Mouse (Mus musculus): ENCODE results near the gene Pafah2. TPM values are rescaled to one million over a fixed set of nuclear protein-coding genes. Genes with fewer than 3 reads are reported as not detected.

Pafah2 gene
- total RNA-seq, 4 experiments from 2014 or later, result 13.9 to 21.7 (median 19.0) TPM

DNA sequence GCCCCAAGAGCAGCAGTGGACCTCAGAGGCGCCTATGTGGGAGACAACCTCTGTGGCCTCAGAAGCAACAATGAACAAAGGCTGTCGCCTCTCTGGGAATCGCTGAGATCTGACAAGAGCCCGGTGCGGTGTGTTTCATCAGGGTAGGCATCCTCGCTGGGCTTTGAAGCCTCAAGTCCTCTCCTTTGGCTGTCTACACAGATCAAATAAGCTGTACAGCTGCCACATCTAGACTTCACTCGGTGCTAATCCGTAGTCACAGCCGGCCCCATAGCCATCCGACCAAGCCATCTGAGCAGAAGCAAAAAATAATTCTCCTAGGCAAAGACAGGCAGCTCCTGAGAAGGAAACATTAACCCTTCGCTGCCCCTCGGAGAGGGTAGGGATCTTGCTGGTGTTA is 69.7 kb downstream of the Pafah2 start:
- DNase-seq, result no peak

DNA sequence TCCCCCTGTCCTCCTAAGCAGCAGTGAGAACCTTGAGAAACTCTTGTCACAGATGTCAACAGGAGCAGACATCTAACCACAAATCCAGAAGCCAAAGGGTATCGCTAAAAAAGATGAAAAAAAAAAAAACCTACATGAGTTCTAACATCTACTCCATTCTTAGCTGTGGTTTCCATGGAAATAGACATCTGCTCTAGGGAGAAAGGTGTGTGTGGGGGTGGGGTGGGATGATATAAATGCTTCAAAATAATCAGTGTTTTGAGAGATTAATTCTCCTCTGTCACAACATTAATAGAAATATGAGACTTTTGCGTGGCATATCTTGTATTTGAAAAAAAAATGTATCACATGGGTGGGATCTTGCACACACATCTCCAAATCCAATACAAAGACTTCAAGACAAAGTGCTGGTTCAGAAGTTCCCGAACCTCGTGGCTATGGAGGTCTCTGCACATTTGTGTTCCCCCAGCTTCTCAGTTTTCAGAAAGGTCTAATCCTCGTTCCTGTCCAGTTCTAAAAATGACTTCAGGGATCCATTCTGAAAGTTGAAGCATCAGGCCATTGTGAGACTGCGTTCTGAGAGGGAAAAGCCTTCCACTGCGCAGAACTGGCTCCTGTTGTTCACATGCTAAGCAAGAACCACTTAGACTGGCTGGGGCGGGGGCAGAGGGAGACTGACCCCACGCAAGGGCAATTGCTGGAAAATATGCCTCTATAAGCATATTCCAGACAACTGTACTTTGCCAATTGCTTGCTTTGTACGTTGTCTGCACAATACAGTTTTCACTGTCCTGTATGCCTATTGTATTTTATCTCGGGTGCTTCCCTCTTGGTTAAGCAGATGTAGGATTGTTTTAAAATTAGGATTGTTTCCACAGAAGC is 70.5 kb downstream of the Pafah2 start:
- DNase-seq, result no peak

DNA sequence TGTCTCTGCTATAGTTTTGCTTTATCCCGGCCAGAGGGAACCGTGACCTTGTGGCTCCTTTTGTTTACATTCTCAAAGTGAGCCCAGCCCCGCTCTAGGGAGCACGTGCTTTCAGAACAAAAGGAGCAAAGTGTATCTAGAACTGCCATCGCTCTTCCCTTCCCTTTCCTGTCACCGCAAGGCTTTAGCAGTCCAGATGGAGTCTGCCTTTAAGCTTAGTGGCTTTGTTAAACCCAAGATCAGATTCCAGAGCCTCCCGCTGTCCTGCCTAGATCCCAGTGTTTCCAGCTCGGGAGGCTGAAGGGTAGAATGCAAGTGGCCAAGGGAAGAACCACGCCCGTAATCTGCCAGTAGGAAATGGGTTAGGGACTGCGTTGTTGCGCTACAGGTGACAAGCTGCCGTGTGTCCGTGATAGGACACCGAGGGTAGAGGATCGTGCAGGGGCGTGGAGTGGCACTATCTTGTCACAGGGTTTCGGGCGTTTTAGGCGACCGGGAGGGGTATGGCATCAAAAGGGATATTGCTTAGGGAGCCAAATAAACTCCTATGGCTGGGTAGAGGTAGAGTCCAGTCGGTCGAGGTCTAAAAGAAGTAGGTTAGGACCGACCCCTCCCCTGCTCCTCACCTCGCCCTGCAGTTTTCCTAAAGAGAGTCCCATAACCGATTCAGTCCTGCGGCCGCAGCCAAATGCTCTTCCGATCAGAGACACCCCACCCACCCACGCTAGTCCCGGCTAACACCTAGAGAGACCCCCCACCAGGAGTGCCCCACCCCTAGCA is 71.5 kb downstream of the Pafah2 start:
- DNase-seq, result no peak

DNA sequence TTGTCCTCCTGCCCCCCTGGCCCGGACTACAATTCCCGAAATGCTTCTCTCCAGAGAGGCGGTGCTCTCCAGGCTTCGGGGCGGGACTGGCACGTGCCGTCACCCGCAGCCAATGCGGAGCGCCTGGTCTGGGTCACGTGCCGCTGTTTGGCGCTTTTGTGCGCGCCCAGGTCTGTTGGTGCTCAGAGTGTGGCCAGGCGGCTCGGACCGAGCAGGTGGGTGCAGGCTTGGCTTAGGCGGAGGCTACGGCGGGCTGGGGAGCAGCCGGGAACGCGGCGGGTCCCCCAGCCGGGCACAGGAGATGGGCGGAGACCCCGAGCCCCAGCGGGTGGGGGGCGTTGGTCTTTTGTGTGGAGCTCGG is 72.1 kb downstream of the Pafah2 start, which contains the start of gene Stmn1:
TSS of gene Stmn1 (plus strand) at position 106 of the 361 bp plus-strand sequence.
- peak; percentile 90 for DNase-seq

DNA sequence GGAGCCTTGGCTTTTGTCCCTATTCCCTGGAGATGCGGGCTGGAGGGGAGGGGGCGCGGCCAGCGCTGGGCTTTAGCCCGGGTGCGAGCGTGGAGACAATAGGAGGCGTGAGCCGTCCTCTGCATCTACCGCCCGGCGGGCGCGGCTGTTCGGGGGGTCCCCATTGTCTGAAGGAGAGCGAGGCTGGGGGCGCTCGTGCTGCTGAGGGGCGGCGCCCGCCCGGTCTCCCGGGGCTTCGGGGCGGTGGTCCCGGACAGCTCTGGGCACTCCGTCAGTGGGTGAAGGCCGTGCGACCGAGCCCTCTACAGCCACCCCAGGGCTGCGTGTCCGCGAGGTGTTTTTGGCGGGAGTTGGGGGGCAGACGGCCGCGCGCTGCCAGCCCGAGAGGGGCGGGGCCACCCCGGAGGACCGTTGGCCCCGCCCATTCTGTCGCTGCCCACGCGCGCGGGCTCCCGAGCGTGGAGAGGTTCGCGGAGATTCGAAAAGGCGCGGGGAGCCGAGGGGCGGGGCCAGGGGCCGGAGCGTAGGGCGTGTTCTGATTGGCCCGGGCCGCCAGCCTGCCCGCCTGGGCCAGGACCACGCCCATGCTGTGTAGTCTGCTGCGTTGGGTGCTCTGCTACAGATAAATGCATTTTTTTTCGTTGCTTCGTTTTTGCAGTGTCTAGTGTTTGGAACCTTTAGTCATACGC is 72.6 kb downstream of the Pafah2 start:
- DNase-seq, result peak; percentile 85

DNA sequence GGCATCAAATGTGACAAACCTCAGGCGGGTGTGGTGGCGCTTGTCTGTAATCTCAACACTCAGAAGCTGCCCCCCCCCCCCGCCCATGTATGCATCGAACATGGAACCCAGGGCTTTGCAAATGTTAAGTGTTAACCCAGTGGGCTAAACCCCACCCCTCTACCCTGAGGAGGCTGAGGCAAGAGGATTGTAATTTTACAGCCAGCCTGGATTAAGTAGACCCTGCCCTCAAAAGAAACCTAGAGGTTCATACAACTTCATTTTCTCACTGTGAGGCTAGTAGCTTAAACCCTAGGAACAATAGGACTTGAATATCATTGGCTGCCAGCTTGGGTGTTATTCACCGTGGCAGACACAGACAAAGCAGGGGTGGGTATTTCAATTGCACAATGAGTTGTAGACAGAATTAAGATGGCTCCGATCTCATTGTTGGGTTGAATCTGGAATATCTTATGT is 73.2 kb downstream of the Pafah2 start:
- no peak for DNase-seq

DNA sequence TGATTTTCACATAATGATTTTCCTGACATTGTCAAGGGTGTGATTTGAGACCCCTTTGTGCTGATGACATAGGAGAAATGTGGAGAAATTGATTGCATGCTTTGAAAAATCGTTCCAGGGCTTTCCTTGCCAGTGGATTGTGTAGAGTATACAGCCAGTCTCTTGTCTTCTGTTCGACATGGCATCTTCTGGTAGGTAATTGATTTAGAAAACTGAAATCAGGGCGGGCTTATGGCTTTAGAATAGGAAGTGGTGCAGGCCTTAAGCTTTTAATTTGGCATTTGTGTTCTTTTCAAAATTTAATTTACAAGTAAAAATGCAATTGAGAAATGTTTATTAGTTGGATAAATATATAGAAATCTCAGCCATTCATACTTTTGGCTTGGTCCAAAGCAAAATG is 73.9 kb downstream of the Pafah2 start:
- no peak for DNase-seq

DNA sequence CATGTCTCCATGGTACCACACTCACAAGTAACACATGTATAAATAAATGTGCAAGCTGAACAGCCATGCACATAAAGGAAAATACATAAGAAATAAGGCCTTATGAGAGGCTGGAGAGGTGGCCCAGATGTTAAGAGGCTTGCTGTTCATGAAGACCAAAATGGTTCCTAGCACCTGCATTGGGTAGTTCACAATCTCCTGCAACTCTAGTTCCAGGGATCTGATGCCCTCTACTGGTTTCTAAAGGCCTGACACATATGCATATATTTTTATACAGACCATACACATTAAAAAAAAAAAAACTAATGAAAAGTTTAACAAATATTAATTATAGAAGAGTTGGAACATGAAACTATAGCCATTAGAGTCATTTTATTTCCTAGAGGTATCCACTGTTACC is 75.3 kb downstream of the Pafah2 start:
- DNase-seq, result no peak

DNA sequence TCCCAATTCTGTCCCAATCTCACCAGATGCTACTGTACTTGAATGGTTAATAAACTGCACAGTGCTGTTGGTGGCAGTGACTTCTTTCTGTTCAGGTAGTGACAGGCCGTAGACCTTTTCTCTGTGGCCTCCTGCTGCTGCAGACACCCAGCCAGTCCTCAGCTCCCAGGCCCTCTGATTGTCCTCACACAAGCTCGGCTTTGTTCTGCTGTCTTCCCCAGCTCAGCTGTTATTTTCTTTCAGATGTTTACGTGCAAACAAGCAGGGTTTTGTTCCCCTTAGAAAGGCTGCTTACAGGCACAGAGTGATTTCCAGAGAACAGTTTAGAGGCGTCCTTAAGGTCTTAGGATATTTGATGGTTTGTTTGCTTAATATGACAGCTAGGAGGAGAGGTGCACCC is 77.6 kb downstream of the Pafah2 start:
- no peak for DNase-seq

DNA sequence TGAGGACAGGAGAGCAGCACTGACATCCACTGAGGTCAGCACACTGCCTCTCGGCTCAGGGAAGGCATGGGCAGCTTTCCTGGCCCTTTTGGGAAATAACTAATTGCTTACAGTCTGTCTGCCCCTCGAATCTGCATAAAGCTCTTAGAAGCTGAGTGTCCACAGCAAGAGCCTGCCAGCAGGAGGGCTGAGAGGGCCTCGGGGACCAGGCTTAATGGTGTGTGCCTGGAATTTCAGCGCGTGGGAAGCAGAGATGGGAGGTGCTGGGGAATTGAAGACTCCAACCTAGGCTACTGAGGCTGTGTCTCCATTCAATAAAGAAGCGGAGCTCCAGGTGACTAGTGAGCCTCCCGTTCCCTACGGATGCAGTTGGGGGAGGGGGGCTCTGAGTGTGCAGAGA is 78.1 kb downstream of the Pafah2 start:
- DNase-seq, result no peak

DNA sequence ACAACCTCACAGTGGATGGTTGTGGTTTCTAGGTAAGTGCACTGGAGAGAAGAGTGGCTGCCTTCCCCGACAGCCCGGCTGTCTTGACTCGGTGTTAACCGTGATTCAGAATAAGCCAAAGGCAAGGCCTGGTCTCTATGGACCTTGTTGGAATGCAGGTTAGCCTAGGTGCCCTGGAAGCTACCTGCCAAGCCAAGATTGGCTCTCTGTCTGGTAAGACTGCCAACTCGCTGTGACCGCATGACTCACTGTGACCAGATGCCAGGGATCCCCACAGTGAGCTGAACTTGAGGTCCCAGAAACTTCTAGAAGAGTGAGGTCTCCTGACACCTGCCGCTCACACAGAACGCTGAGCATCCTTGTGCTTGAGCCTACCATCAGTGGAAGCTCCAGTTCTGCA is 80.8 kb downstream of the Pafah2 start:
- DNase-seq, result no peak

Small RNA genes lying within 50 kb of the gene (microRNA-seq; reads per million reads assigned to microRNA genes)
- gene Gm23634, result 1.5 to 1.8 reads per million in 2 experiments

Other genes with a start within 250 kb of the Pafah2 start
- gene Cep85, start 209.2 kb upstream of the Pafah2 start, total RNA-seq (2022), result 10 to 100 TPM; 11.4 to 31.1 (median 21.4) TPM
- gene Gm7534, start 193.3 kb upstream of the Pafah2 start, total RNA-seq (2022), result not detected
- gene Catsper4, start 168.9 kb upstream of the Pafah2 start, total RNA-seq (2022), result not detected
- gene Cnksr1, start 157.9 kb upstream of the Pafah2 start, total RNA-seq (2022), result under 1 TPM; 0.17 to 0.65 (median 0.46) TPM
- gene E130218I03Rik, start 152.7 kb upstream of the Pafah2 start, total RNA-seq (2022), result not detected
- gene Zfp593, start 150.7 kb upstream of the Pafah2 start, total RNA-seq (2022), result 10 to 100 TPM; 10.4 to 11.6 (median 11.6) TPM
- gene Gm30191, start 149.4 kb upstream of the Pafah2 start, total RNA-seq (2022), result not detected
- 10 to 100 TPM in 2 of 4 experiments, 1 to 10 TPM in 2; 9.5 to 12.5 (median 10.1) TPM for gene Grrp1, start 142.2 kb upstream of the Pafah2 start, total RNA-seq (2022)
- 10 to 100 TPM; 13.0 to 20.0 (median 15.5) TPM for gene Pdik1l, start 108.4 kb upstream of the Pafah2 start, total RNA-seq (2022)
- gene Trim63, start 81.2 kb upstream of the Pafah2 start, total RNA-seq (2022), result not detected
- 100 to 1,000 TPM in 2 of 4 experiments, 10 to 100 TPM in 2; 29.5 to 113 (median 69.5) TPM for gene Slc30a2, start 53.1 kb upstream of the Pafah2 start, total RNA-seq (2022)
- 10 to 100 TPM in 2 of 4 experiments, 1 to 10 TPM in 2; 3.3 to 15.4 (median 9.4) TPM for gene Extl1, start 12.5 kb upstream of the Pafah2 start, total RNA-seq (2022)
- gene Stmn1, start 72.0 kb downstream of the Pafah2 start, total RNA-seq (2022), result 10 to 100 TPM; 20.9 to 31.8 (median 30.0) TPM
- 10 to 100 TPM; 54.1 to 81.1 (median 71.3) TPM for gene Paqr7, start 100.4 kb downstream of the Pafah2 start, total RNA-seq (2022)
- gene Aunip, start 114.7 kb downstream of the Pafah2 start, total RNA-seq (2022), result 1 to 10 TPM in 3 of 4 experiments, under 1 TPM in 1; 0.66 to 2.4 (median 2.2) TPM
- gene Mtfr1l, start 139.1 kb downstream of the Pafah2 start, total RNA-seq (2022), result 100 to 1,000 TPM; 125 to 174 (median 152) TPM
- gene Selenon, start 155.8 kb downstream of the Pafah2 start, total RNA-seq (2022), result 10 to 100 TPM; 28.9 to 58.1 (median 44.4) TPM